Mouse (Mus musculus): ENCODE data around the gene Nkx1-2.

Nkx1-2 gene

GRCm38 (mm10) chr7:132585695-132586491 is 13.5 kb downstream of the Nkx1-2 start:
- no peak for TF ChIP-seq GATA4 (IDR thresholded peaks at IDR 0.05; ENCODE audit: insufficient replicate concordance, low read length)

GRCm38 (mm10) chr7:132581441-132581840 is 18.0 kb downstream of the Nkx1-2 start:
- no peak for TF ChIP-seq GATA4 (IDR thresholded peaks at IDR 0.05; ENCODE audit: insufficient replicate concordance, low read length)

- TF ChIP-seq GATA4 (IDR thresholded peaks at IDR 0.05; ENCODE audit: insufficient replicate concordance, low read length), result no peak
Measured at GRCm38 (mm10) chr7:132580511-132580910, 18.9 kb downstream of the Nkx1-2 start.

GRCm38 (mm10) chr7:132576891-132577290 is 22.5 kb downstream of the Nkx1-2 start:
- TF ChIP-seq GATA4 (IDR thresholded peaks at IDR 0.05; ENCODE audit: insufficient replicate concordance, low read length), result no peak

- TF ChIP-seq GATA4 (IDR thresholded peaks at IDR 0.05; ENCODE audit: insufficient replicate concordance, low read length), result no peak
Measured at GRCm38 (mm10) chr7:132576116-132576650, 23.3 kb downstream of the Nkx1-2 start, which contains the start of gene Oat. Oat (minus strand) TSS chr7:132576398.

GRCm38 (mm10) chr7:132575623-132576022 is 23.8 kb downstream of the Nkx1-2 start:
- TF ChIP-seq GATA4 (IDR thresholded peaks at IDR 0.05; ENCODE audit: insufficient replicate concordance, low read length), result no peak

GRCm38 (mm10) chr7:132574646-132575045 is 24.8 kb downstream of the Nkx1-2 start:
- TF ChIP-seq GATA4 (IDR thresholded peaks at IDR 0.05; ENCODE audit: insufficient replicate concordance, low read length), result no peak

GRCm38 (mm10) chr7:132573205-132573604 is 26.2 kb downstream of the Nkx1-2 start:
- no peak for TF ChIP-seq GATA4 (IDR thresholded peaks at IDR 0.05; ENCODE audit: insufficient replicate concordance, low read length)

GRCm38 (mm10) chr7:132572738-132573137 is 26.7 kb downstream of the Nkx1-2 start:
- TF ChIP-seq GATA4 (IDR thresholded peaks at IDR 0.05; ENCODE audit: insufficient replicate concordance, low read length), result no peak

GRCm38 (mm10) chr7:132571481-132571880 is 28.0 kb downstream of the Nkx1-2 start:
- peak; percentile 43; the same call in 1 of the 2 replicates for TF ChIP-seq GATA4 (IDR thresholded peaks at IDR 0.05; ENCODE audit: insufficient replicate concordance, low read length)

- no peak for TF ChIP-seq GATA4 (IDR thresholded peaks at IDR 0.05; ENCODE audit: insufficient replicate concordance, low read length)
Measured at GRCm38 (mm10) chr7:132570071-132570470, 29.4 kb downstream of the Nkx1-2 start.

GRCm38 (mm10) chr7:132568817-132569216 is 30.6 kb downstream of the Nkx1-2 start:
- no peak for TF ChIP-seq GATA4 (IDR thresholded peaks at IDR 0.05; ENCODE audit: insufficient replicate concordance, low read length)

- no peak for TF ChIP-seq GATA4 (IDR thresholded peaks at IDR 0.05; ENCODE audit: insufficient replicate concordance, low read length)
Measured at GRCm38 (mm10) chr7:132565831-132566230, 33.6 kb downstream of the Nkx1-2 start.

GRCm38 (mm10) chr7:132559138-132559766 is 40.2 kb downstream of the Nkx1-2 start:
- no peak for TF ChIP-seq GATA4 (IDR thresholded peaks at IDR 0.05; ENCODE audit: insufficient replicate concordance, low read length)

- TF ChIP-seq GATA4 (IDR thresholded peaks at IDR 0.05; ENCODE audit: insufficient replicate concordance, low read length), result no peak
Measured at GRCm38 (mm10) chr7:132558141-132558736, 41.2 kb downstream of the Nkx1-2 start.

GRCm38 (mm10) chr7:132556575-132556974 is 42.9 kb downstream of the Nkx1-2 start:
- TF ChIP-seq GATA4 (IDR thresholded peaks at IDR 0.05; ENCODE audit: insufficient replicate concordance, low read length), result no peak

Measured in liver, adult (tissue).